Mouse (Mus musculus) embryonic fibroblast, embryonic 13.5 days (primary cell): ENCODE results near the gene Zfp513. TPM values are rescaled to one million over a fixed set of nuclear protein-coding genes. Genes with fewer than 3 reads are reported as not detected.
A peak's percentile ranks its signal among the peaks of the same experiment; 100 is the strongest.

Experiments used
- H3K27ac ChIP-seq: 2 replicates; pipeline ENCODE4 v1.5.1; 2012; ENCODE audit warnings: low read length, control low read depth, inconsistent platforms; ENCODE audit not compliant: insufficient read depth
- H3K4me1 ChIP-seq: 2 replicates; pipeline ENCODE4 v1.6.1; 2011; ENCODE audit warnings: low read length; ENCODE audit not compliant: control insufficient read depth, insufficient read depth
- H3K4me3 ChIP-seq: 2 replicates; pipeline ENCODE4 v1.5.1; 2011; ENCODE audit warnings: mild to moderate bottlenecking, control low read depth, low read length; ENCODE audit not compliant: insufficient read depth
- CTCF ChIP-seq: IDR thresholded peaks from 2 replicates; pipeline ENCODE4 v1.5.1; 2011; ENCODE audit warnings: mild to moderate bottlenecking, control low read depth, low read length, moderate library complexity, borderline replicate concordance; ENCODE audit not compliant: insufficient read depth
- POLR2A ChIP-seq: IDR thresholded peaks from 2 replicates; pipeline ENCODE4 v1.6.1; 2011; ENCODE audit warnings: low read depth, mild to moderate bottlenecking, control low read depth, low read length, moderate library complexity
- polyA plus RNA-seq: library from polyadenylated mRNA; stranded (reverse); fragments of >200 nt; gene quantifications from 2 replicates; pipeline ENCODE4 v1.2.4, GENCODE M21; 2011; ENCODE audit warnings: low read depth; ENCODE audit not compliant: missing spikeins, insufficient read length

The Zfp513 gene
- polyA plus RNA-seq, 1 experiment = 20.3 TPM

- H3K4me3 ChIP-seq = peak overlapping the region; percentile 68; the same call in 1 of the 2 replicates
- no peaks in the 10 kb centered on the region for H3K4me1 ChIP-seq
- H3K27ac ChIP-seq = no peak overlapping the region
- TF ChIP-seq POLR2A = no peak
- TF ChIP-seq CTCF = no peak
Observed at GRCm38 (mm10) chr5:31194486-31195485, 7.3 kb downstream of the Zfp513 start.

GRCm38 (mm10) chr5:31193631-31194281 is 8.3 kb downstream of the Zfp513 start:
- no peaks in the 10 kb centered on the region for H3K4me1 ChIP-seq
- TF ChIP-seq CTCF = no peak
- TF ChIP-seq POLR2A = no peak; the same call in 1 of the 2 replicates
- H3K27ac ChIP-seq = peak overlapping the region; percentile 49
- peak overlapping the region; percentile 68 for H3K4me3 ChIP-seq

GRCm38 (mm10) chr5:31192939-31193630 is 9.0 kb downstream of the Zfp513 start, which contains the start of the genes Snx17 and Eif2b4:
TSS of gene Snx17 (plus strand) at chr5:31193227.
TSS of gene Eif2b4 (minus strand) at chr5:31193430.
- TF ChIP-seq CTCF (peak; percentile 83), POLR2A (peak; percentile 89)
- Histone ChIP-seq H3K4me1 (no peaks in the 10 kb centered on the region), H3K27ac (peak within 1 kb of the TSS; percentile 49), H3K4me3 (peak within 1 kb of the TSS; percentile 68)

DNA sequence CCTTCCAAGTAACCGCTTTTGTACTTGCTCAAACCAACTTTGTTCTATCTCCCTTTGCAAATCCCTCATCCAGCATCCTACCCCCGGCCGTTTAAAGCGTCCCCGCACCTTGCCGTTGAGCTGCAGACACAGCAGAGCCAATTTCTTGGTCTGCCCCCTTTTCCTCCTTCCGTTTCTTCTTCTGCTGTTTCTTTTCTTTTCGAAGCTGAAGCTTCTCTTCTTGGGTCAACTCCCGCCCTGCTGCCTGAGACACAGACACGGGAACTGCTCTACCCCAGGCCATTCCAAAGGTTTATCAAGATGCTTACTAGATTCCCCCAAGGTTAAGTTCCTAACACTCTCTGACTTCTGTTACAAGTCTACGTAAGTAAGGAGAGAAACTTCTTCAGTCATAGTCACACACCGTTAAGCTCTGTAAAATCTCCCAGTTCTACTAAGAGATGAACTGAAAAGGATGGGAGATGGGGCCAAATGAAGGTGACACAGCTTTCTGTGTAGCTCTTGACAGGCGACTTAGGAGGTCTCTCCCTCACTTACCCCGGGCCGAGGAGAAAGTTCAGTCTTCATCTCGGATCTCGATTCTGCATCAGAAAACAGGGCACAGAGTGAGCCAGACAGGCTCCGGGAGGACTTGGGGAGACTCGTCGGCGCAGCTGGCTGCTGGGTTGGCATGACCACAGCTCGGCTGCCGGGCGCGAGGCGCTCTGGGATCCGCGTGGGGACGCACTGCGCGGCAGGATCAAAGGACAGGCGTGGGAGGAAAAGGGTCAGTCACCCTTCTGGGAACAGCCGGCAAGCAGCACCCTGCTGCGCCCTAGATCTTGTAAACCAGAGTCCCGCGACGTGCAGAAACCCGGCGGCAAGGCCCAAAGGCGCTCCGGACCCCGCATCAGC is 9.8 kb downstream of the Zfp513 start:
- Histone ChIP-seq H3K4me3 (peak overlapping the region; percentile 61), H3K4me1 (no peaks in the 10 kb centered on the region), H3K27ac (peak overlapping the region; percentile 12; the same call in 1 of the 2 replicates)
- TF ChIP-seq POLR2A (no peak), CTCF (no peak)

GRCm38 (mm10) chr5:31190201-31190600 is 11.9 kb downstream of the Zfp513 start:
- no peaks in the 10 kb centered on the region for H3K4me1 ChIP-seq
- no peak overlapping the region for H3K4me3 ChIP-seq
- no peak for TF ChIP-seq POLR2A
- TF ChIP-seq CTCF = no peak
- no peak overlapping the region for H3K27ac ChIP-seq

- no peaks in the 10 kb centered on the region for H3K4me1 ChIP-seq
- TF ChIP-seq CTCF (no peak), POLR2A (no peak)
Observed at GRCm38 (mm10) chr5:31188223-31188840, 13.8 kb downstream of the Zfp513 start.

DNA sequence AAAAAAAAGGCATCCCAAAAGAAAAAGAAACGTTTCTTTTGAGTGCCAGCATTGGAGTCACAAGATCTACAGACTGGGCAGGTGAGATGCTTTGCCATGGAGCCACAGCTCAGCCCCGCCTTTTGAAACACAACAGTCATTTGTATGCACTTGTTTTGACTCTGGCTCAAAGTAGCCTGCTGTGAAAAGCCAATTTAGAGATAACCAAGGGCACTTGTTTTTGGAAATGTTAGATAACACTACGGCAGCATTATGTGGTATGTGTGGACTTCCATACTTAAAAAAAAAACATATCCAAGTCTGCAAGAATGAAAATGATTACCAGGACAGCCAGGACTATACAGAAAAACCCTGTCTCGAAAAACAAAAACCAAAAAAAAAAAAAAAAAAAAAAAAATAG is 18.4 kb downstream of the Zfp513 start:
- no peak overlapping the region for H3K27ac ChIP-seq
- no peaks in the 10 kb centered on the region for H3K4me1 ChIP-seq
- no peak for TF ChIP-seq CTCF
- no peak for TF ChIP-seq POLR2A
- no peak overlapping the region for H3K4me3 ChIP-seq

More at GRCm38 (mm10) chr5:31188223-31188840, 13.8 kb downstream of the Zfp513 start:
- no peak overlapping the region for H3K27ac ChIP-seq
- H3K4me3 ChIP-seq = no peak overlapping the region

DNA sequence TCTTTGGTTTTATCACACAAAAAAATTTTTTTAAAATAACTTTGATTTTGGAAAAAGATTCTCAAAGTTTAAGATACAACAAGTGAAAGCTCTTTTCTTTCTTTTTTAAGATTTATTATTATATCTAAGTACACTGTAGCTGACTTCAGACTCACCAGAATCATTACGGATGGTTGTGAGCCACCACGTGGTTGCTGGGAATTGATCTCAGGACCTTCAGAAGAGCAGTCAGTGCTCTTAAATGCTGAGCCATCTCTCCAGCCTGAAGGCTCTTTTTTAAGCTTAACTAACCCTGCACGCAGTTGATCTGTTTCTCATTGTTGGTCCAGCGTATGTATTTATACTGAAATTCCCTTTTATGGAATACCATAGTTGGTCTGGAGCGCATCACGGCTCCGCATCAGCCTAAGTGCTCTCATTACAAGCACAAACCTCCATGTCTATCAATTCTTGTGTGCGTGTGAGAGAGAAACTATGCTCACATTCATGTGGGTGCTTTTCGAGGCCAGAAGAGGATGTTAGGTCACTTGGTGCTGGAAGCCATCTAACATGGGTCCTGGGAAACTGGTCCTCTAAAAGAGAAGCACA is 20.8 kb downstream of the Zfp513 start:
- Histone ChIP-seq H3K4me1 (no peaks in the 10 kb centered on the region), H3K4me3 (no peak overlapping the region), H3K27ac (no peak overlapping the region)
- TF ChIP-seq CTCF (no peak), POLR2A (peak; percentile 26; the same call in 1 of the 2 replicates)
